Mouse (Mus musculus) hindbrain, embryonic 16.5 days (tissue): ENCODE measurements at regions not wholly inside any gene's neighbourhood (a gene's known extent, or its start where the extent isn't known, plus 50 kb on each side); places are given as distances from the start of the nearest gene placed in this dataset.

ENCODE experiments used
- ATAC-seq: fragments of 200-750 bp; cut with Nextera tagmentation; 2 replicates; pipeline ENCODE4 v1.8.0; 2017; ENCODE audit warnings: moderate TSS enrichment, moderate library complexity
- H3K27ac ChIP-seq: fragments of 300-500 bp; sonication (generic); 2 replicates; pipeline ENCODE4 v1.5.1; 2014; ENCODE audit warnings: low read depth, mild to moderate bottlenecking, control low read depth, low read length, moderate library complexity
- H3K27me3 ChIP-seq: fragments of 300-500 bp; sonication (generic); replicated peaks from 2 replicates; pipeline ENCODE4 v1.6.1; 2014; ENCODE audit warnings: low read length; ENCODE audit not compliant: control insufficient read depth, insufficient read depth
- H3K36me3 ChIP-seq: fragments of 300-500 bp; sonication (generic); 2 replicates; pipeline ENCODE4 v1.6.1; 2014; ENCODE audit warnings: mild to moderate bottlenecking, low read length, moderate library complexity, mixed read lengths; ENCODE audit not compliant: control insufficient read depth, insufficient read depth
- H3K4me1 ChIP-seq: fragments of 300-500 bp; sonication (generic); 2 replicates; pipeline ENCODE4 v1.6.1; 2014; ENCODE audit warnings: low read depth, low read length; ENCODE audit not compliant: control insufficient read depth, insufficient read depth
- H3K4me2 ChIP-seq: fragments of 300-500 bp; sonication (generic); 2 replicates; pipeline ENCODE4 v1.6.1; 2014; ENCODE audit warnings: mild to moderate bottlenecking, low read length, control low read depth, moderate library complexity
- H3K4me3 ChIP-seq: fragments of 300-500 bp; sonication (generic); 2 replicates; pipeline ENCODE4 v1.5.1; 2014; ENCODE audit warnings: mild to moderate bottlenecking, low read length, control low read depth, moderate library complexity
- H3K9ac ChIP-seq: fragments of 300-500 bp; sonication (generic); 2 replicates; pipeline ENCODE4 v1.6.1; 2014; ENCODE audit warnings: low read depth, mild to moderate bottlenecking, control low read depth, low read length, moderate library complexity
- H3K9me3 ChIP-seq: fragments of 300-500 bp; sonication (generic); 2 replicates; pipeline ENCODE4 v1.6.1; 2014; ENCODE audit warnings: mild to moderate bottlenecking, low read length, moderate library complexity; ENCODE audit not compliant: control insufficient read depth
- WGBS: fragments of 180-500 bp; shearing (Covaris S2); extraction: QIAGEN DNeasy Blood & Tissue Kit; methylation state at CpG from one replicate; pipeline ENCODE4 v1.1.7; 2014; 5-methylcytosine and 5-hydroxymethylcytosine counted together

DNA sequence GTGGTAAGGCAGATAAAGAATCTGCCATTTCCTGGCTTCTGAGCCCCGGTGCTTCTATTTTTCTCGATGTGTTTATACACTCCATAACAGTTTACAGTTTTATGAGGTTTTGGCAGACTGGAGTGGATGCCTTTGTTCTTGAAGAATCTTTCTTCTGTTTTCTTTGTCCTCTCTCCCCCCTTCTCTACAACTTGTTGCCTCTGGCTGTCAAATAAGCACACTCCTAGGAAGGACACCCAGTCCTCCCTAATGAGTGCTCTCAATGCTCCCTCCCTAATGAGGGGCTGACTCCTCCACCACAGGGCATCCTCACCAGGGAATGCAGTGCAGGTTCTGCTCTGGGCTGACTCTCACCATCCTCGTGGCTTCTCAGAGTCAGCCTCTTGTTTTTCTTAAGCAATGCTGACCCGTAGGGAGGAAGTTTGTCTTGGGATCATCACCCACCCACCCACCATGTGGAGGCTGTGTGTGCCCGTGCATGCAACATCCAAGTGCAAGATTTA is 486.9 kb upstream of the Tbx3 start:
- H3K27ac ChIP-seq, result no peak overlapping the region
- no peak overlapping the region for H3K4me3 ChIP-seq
- no peak overlapping the region for H3K4me2 ChIP-seq
- H3K9me3 ChIP-seq, result no peaks in the 10 kb centered on the region
- WGBS, result 64% methylated on average over 5 of the region's 5 CpGs
- H3K4me1 ChIP-seq, result no peaks in the 10 kb centered on the region
- H3K9ac ChIP-seq, result no peak overlapping the region
- H3K27me3 ChIP-seq, result no peaks in the 10 kb centered on the region
- no peaks in the 10 kb centered on the region for H3K36me3 ChIP-seq
- ATAC-seq, result no peak

- H3K27me3 ChIP-seq, result no peaks in the 10 kb centered on the region
- ATAC-seq, result no peak
- WGBS, result 55% methylated on average over 3 of the region's 3 CpGs
- no peaks in the 10 kb centered on the region for H3K4me1 ChIP-seq
- no peak overlapping the region for H3K4me2 ChIP-seq
- H3K4me3 ChIP-seq, result no peak overlapping the region
- H3K36me3 ChIP-seq, result no peaks in the 10 kb centered on the region
- no peak overlapping the region for H3K27ac ChIP-seq
- H3K9me3 ChIP-seq, result no peaks in the 10 kb centered on the region
- no peak overlapping the region for H3K9ac ChIP-seq
Measured at GRCm38 (mm10) chr5:119186611-119187010, 483.9 kb upstream of the Tbx3 start.

DNA sequence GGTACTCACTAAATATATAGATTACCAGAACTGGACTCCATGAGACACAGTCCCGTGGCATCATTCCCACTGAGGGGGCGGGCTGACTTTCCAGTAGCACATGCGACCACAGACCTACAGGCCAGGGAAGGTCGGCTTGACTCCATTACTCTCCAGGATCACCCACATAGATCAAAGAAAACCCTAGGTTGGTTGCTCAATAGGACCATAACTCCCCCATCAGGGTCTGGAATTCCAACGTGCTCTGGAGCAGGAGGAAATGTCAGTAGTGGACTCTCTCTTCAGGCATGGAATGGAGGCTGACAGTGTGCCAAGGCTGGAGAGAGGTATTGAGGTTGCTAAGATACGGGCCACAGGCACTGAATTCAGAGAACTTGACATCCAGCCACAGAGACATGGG is 482.0 kb upstream of the Tbx3 start:
- Histone ChIP-seq H3K4me3 (no peak overlapping the region), H3K27me3 (no peaks in the 10 kb centered on the region), H3K4me1 (no peaks in the 10 kb centered on the region), H3K4me2 (no peak overlapping the region), H3K27ac (no peak overlapping the region), H3K9me3 (no peaks in the 10 kb centered on the region), H3K36me3 (no peaks in the 10 kb centered on the region), H3K9ac (no peak overlapping the region)
- WGBS, result 44% methylated on average over 6 of the region's 6 CpGs
- no peak for ATAC-seq

DNA sequence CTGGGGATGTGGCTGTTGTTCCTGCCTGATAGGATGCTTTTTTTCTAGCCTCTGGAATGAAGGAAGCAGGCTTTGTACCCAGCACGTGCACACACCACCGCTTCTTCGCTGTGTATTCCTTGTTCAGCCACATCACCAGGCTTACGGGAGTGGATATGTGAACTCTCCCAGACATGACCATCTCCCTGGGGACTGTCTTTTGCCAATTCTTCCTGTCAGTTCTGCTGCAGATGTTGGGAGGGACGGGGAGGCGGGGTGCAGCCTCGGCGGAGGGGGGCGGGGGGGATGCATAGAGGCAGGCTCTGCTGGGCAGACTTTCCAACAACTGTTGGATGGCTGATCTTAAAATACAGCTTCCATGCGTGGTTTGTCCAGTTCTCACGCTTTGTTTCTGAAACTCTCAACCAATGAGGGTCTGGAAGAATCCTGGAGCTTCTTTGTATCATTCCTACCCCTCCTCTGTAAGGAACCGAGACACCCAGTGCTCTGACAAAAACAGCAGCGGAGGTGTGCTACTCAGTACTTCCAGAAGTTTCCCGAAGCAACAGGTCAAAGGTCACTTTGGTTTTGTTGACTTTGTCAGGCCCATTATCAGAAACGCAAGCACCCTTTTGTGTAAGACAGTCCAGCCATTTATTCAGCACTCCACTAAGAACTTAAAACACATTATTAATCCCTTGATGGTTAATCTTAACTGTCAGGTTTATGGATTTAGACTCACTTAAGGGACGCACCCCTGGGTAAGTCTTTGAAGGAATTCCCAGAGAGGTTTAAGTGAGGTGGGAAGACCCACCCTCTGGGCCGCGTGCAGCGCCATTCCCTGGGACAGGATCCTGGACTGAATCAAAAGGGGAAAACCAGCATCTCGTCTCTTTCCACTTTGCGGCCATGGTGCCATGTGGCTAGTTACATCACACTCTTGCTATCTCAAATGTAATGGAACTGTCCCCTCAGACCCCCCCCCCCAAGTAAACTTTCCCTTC is 476.5 kb upstream of the Tbx3 start:
- H3K27ac ChIP-seq, result no peak overlapping the region
- H3K4me2 ChIP-seq, result no peak overlapping the region
- no peaks in the 10 kb centered on the region for H3K9me3 ChIP-seq
- ATAC-seq, result no peak
- H3K9ac ChIP-seq, result no peak overlapping the region
- no peaks in the 10 kb centered on the region for H3K36me3 ChIP-seq
- no peak overlapping the region for H3K4me3 ChIP-seq
- H3K4me1 ChIP-seq, result no peaks in the 10 kb centered on the region
- H3K27me3 ChIP-seq, result no peaks in the 10 kb centered on the region
- WGBS, result 59% methylated on average over 21 of the region's 21 CpGs

GRCm38 (mm10) chr5:119199906-119200305 is 470.6 kb upstream of the Tbx3 start:
- H3K4me1 ChIP-seq, result no peaks in the 10 kb centered on the region; the same call in 1 of the 2 replicates
- WGBS, result 58% methylated on average over 9 of the region's 9 CpGs
- H3K9me3 ChIP-seq, result no peaks in the 10 kb centered on the region
- no peaks in the 10 kb centered on the region for H3K36me3 ChIP-seq
- H3K27ac ChIP-seq, result no peak overlapping the region
- no peaks in the 10 kb centered on the region for H3K27me3 ChIP-seq
- ATAC-seq, result no peak
- H3K4me2 ChIP-seq, result no peak overlapping the region
- H3K9ac ChIP-seq, result no peak overlapping the region
- no peak overlapping the region for H3K4me3 ChIP-seq

DNA sequence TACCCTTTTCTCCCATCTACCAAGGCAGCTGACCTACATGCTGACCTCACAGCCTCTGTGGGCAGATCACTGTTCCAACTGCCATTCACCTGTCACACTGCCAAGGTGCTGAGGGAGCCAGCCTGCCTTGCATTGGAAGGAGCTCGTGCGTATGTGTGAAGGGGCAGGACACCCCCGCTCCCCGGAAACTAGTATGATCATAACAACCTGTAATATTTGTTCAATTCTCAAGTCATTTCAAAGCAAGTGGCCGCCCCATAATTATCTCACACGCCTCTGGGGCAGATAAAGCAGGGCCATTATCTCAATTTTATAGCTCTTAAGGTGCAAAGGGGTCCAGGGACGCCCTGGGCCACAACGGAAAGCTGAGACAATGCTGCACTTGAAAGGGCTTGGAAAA is 469.2 kb upstream of the Tbx3 start:
- 75% methylated on average over 8 of the region's 8 CpGs for WGBS
- Histone ChIP-seq H3K36me3 (no peaks in the 10 kb centered on the region), H3K4me2 (no peak overlapping the region), H3K9me3 (no peaks in the 10 kb centered on the region), H3K4me1 (no peaks in the 10 kb centered on the region; the same call in 1 of the 2 replicates), H3K9ac (no peak overlapping the region), H3K4me3 (no peak overlapping the region), H3K27ac (no peak overlapping the region), H3K27me3 (no peaks in the 10 kb centered on the region)
- no peak for ATAC-seq

DNA sequence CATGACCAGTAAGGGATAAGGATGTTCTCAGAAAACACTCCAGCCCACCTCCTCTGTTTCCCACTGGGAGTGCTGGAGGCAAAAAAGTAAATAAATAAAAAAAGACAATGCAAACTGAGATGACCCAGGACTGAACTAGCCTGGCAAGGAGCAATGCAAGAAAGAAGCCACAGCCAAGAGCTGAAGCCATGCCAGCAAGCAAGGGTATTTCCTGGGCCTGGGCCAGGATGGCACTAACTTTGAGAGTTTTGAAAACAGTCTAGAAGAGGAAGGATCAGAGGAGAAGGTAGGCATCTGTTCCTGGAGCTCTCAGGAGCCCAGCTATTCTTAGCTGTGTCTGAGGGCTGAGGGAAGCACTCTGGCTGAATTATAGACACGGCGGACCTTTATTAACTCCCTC is 465.7 kb upstream of the Tbx3 start:
- Histone ChIP-seq H3K4me2 (no peak overlapping the region), H3K9ac (no peak overlapping the region), H3K4me1 (no peaks in the 10 kb centered on the region; the same call in 1 of the 2 replicates), H3K36me3 (no peaks in the 10 kb centered on the region), H3K27ac (no peak overlapping the region), H3K27me3 (no peaks in the 10 kb centered on the region), H3K4me3 (no peak overlapping the region), H3K9me3 (no peaks in the 10 kb centered on the region)
- ATAC-seq, result no peak
- 51% methylated on average over 2 of the region's 2 CpGs for WGBS

- Histone ChIP-seq H3K36me3 (no peaks in the 10 kb centered on the region), H3K27me3 (no peaks in the 10 kb centered on the region), H3K9me3 (peaks cover 3% of the 10 kb centered on the region; the same call in 1 of the 2 replicates), H3K4me1 (no peaks in the 10 kb centered on the region; the same call in 1 of the 2 replicates), H3K27ac (no peak overlapping the region), H3K4me3 (no peak overlapping the region), H3K9ac (no peak overlapping the region), H3K4me2 (no peak overlapping the region)
- 73% methylated on average over 13 of the region's 13 CpGs for WGBS
- ATAC-seq, result no peak
Measured at GRCm38 (mm10) chr5:119208077-119208476, 462.4 kb upstream of the Tbx3 start.

DNA sequence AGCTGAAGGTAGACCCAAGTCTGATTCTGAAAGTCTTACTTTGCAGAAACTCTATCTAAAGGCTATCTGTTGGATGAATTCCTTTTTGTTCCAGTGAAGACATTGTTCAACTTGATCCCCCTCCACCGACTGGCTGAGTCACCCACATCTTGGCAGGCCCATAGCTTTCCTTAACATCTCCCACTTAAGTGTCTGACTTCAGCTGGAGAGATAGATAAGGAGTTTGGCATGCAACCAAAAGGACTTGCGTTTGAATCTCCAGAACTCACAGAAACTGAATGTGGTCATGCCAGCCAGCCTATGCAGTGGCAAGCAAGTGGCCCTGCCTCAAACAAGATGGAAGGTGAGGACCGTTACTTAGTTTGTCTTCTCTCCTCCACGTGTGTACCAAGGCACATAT is 457.3 kb upstream of the Tbx3 start:
- Histone ChIP-seq H3K4me1 (no peaks in the 10 kb centered on the region), H3K4me3 (no peak overlapping the region), H3K9ac (no peak overlapping the region), H3K9me3 (peaks cover 3% of the 10 kb centered on the region; the same call in 1 of the 2 replicates), H3K36me3 (no peaks in the 10 kb centered on the region), H3K27me3 (no peaks in the 10 kb centered on the region), H3K4me2 (no peak overlapping the region), H3K27ac (no peak overlapping the region)
- no peak for ATAC-seq
- 85% methylated on average over 4 of the region's 4 CpGs for WGBS
